Mouse (Mus musculus) monocyte, adult 59 days (primary cell): ENCODE results near the gene Mrps14. TPM values are rescaled to one million over a fixed set of nuclear protein-coding genes. Genes with fewer than 3 reads are reported as not detected.

Experiments
- total RNA-seq, 2 experiments: library from RNA; stranded (reverse); gene quantifications; one replicate each; pipeline ENCODE4 v1.2.4; 2023

The Mrps14 gene
- 10 to 100 TPM; 26.8 to 28.7 TPM for total RNA-seq

DNA sequence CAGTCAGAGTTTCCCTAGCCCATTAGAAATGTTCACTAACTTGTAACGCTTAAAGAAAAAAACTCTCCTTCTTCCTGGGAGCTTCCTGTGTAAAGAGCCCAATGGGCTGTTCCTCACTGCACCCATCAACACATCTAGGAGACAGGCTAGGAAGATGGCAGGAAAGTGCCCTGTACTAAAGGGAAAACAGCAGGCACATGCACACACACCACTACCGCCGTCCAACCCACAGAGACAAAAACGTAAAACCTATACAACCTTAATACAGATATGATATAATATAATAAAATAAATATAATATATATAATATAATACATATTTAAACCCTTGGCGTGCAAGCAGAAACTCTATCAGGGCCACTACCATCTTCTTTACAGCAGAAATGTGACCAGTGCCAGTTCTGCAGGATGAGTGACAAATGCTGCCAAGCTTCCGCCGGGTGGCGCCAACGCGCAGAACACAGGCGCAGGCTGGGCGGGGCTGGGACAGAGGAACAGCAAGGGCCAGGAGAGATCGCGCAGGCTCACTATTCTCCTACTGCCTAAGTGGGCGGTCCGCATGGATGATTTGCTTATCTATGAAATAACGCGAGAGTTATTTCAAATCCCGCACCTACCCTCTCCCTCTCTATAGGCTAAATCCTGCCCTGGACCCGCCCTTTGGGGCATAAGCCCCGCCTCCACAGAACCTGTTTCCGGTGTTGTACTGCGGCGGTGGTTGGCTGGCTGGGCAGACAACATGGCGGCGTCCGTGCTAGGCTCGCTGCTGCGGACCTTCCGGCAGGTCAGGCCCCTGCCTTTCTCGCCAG lies at the start of gene Mrps14:
TSS of gene Mrps14 (plus strand) at position 687 of the 808 bp plus-strand sequence.

DNA sequence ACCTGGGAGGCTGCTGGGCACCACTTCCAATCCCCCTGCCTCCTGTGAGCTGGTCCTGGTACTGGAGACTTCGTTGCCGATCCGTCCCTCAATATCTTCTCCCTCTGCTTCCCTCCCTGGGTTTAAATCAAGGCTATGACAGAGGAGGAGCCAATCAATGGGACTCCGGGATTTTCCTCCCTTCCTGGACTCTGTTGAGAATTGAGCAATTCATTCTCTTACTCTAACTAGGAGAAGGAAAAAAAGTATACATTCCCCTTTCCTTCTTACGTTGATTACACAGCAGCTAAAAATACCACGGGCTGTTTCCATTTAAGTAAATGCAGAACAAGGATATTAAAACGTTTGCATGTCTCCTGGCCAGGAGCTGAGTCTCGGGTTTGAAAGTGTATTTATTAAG lies 41.5 kb upstream of the Mrps14 start, which contains the start of gene Tnn:
TSS of gene Tnn (minus strand) at position 101 of the 400 bp plus-strand sequence.

DNA sequence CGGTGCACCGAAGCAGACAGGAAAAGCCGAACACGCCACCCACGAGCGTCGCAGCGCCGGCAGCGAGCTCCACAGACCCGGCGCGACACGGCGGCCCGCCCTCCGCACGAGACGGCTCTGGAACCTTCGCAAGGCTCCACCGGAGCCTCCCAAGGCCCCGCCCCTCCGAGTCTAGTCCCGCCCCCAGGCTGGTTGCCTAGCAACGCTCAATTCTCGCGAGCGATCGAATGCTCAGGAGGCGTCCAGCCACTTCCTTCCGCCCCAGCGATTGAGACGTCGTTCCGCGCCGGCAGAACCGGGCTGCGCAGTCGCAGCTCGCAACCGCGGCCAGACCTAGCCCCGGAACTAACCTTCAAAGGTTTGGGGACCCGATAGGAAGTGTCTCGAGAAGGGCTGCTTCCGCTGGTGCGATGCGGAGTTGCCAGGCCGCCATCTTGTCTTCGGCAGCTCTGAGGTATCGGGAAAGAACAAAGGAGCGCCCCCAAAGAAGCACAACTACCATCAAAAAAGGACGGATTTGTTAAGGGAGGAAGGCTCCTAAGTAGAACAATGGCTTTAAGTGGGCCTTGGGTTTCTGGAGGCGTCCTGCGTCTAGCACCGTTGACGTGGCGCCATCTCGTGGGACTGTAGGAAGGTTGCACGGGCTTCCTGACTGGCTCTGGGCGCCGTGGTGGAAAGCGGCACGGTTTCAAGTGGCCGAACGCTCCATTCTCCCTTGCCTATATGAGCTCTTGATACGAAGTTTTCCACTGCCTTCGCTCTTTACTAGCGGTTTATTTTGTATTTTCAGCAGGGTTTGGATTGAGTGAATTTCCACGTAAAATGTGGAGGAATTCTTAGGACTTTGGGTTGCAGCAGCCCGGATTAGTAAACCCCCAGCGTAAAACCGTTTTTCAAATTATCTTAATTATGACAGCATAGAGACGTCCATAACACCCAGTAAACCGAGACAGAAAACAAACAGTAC lies 18.0 kb downstream of the Mrps14 start, which contains the start of gene Cacybp:
TSS of gene Cacybp (minus strand) at position 173 of the 967 bp plus-strand sequence.

Other genes with a start within 250 kb of the Mrps14 start
- 100 to 1,000 TPM; 143 to 158 TPM for gene 4930523C07Rik, start 150.8 kb upstream of the Mrps14 start, total RNA-seq
- not detected for gene Tnn, start 41.6 kb upstream of the Mrps14 start, total RNA-seq
- 10 to 100 TPM; 35.4 to 38.7 TPM for gene Cacybp, start 17.7 kb downstream of the Mrps14 start, total RNA-seq